Mouse (Mus musculus) gastrocnemius, adult 2 months (tissue): ENCODE measurements at regions not wholly inside any gene's neighbourhood (a gene's known extent, or its start where the extent isn't known, plus 50 kb on each side); places are given as distances from the start of the nearest gene placed in this dataset.

Experiments
- DNase-seq: peaks from one replicate; pipeline ENCODE4 v3.0.0; 2022
- H3K27ac ChIP-seq: fragments of 200-600 bp; 2 replicates; pipeline ENCODE4 v1.8.1; 2022; ENCODE audit warnings: mild to moderate bottlenecking
- H3K4me3 ChIP-seq: fragments of 200-600 bp; 2 replicates; pipeline ENCODE4 v1.8.1; 2022; ENCODE audit warnings: mild to moderate bottlenecking, moderate library complexity
- CTCF ChIP-seq: fragments of 200-600 bp; IDR thresholded peaks from 2 replicates; pipeline ENCODE4 v1.8.1; 2022; ENCODE audit warnings: antibody characterized with exemption, mild to moderate bottlenecking, moderate library complexity
- intact Hi-C: fragments of 180-260 bp; cut with DNase I; formaldehyde crosslinking; loops from one replicate; pipeline ENCODE4 v1.15.1; 2025

DNA sequence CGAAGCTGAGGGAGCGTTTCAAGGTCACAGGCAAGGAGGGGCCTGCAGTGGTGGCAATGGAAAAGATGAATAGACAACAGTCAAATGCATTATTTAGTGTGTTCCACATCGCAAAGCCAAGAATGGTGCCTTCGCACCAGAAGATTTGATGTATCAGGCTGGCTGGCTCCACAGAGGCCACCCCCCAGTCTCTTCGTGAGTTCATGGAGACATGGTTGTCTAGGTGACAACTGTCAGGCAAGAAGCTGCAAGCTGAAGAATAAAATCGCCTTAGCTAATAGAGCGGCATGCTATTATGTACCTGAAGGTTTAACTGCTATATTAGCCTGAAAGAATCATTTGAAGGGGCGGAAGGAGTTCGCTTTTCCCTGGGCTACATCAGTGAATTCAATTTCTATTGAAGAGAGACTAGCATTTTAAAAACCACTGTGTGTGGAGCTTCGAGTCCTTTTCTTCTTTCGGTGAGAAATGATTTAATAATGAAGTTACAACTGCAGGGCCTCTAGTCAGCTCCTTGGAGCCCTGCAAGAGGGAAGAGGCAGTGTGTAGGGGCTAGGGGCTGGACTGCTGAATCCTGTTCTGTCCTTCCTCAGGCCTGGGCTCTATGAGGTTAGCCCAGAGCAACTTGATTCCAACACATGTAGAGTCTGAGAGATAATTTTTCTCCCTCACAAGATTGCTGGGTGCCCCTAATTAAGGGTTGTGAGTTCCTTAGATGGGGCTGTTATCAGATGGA lies 169.1 kb downstream of the Mid1ip1 start:
- no peak for TF ChIP-seq CTCF
- Histone ChIP-seq H3K4me3 (no peak overlapping the region), H3K27ac (no peak overlapping the region)
- intact Hi-C loops, result no loop called here
- no peak for DNase-seq

GRCm38 (mm10) chrX:10892815-10893214 lies 178.0 kb downstream of the Mid1ip1 start:
- DNase-seq, result no peak
- H3K27ac ChIP-seq, result no peak overlapping the region
- no peak overlapping the region for H3K4me3 ChIP-seq
- intact Hi-C loops, result no loop called here
- TF ChIP-seq CTCF, result no peak

- DNase-seq, result no peak
- TF ChIP-seq CTCF, result no peak
- Histone ChIP-seq H3K4me3 (no peak overlapping the region), H3K27ac (no peak overlapping the region)
- intact Hi-C loops, result no loop called here
Observed at GRCm38 (mm10) chrX:10896193-10896955, 181.6 kb downstream of the Mid1ip1 start.

DNA sequence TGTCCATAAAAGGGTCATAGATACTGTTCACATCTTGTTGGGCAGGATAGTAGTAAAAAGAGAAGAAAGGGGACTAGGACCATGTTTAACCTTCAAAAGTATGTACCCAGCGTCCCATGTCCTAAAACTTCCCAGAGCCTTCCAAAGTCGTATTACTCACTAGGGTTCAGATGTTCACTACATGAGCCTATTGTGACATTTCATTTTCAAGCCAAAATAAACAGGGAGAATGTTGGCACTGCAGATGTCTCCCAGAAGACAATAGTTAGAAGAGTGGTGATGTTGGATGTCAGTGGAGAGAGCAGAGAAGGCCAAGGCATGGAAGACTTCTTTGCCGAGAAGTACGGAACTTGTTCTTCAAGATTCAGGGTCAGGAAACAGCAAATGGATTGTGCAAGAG lies 187.9 kb downstream of the Mid1ip1 start:
- intact Hi-C loops, result no loop called here
- DNase-seq, result no peak
- TF ChIP-seq CTCF, result no peak
- H3K27ac ChIP-seq, result no peak overlapping the region
- no peak overlapping the region for H3K4me3 ChIP-seq

DNA sequence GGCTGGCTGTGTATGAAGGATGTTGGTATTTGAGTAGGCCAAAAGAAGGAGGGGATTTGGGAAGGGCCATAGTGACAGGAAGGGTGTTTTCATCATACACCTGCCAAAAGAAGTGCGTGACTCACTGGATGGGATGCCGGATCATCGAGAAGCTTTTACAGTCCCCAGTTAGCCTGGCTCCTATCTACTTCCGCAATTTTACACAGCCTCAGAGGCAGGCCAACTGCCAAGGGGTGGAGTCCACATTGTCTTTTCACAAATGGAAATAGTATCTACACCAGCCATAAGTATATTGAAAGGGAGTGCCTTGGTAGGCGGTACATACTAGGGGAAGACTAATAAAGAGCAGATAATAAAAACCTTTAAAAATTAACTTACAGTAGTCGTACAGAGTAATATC lies 189.3 kb downstream of the Mid1ip1 start:
- peak; percentile 19 for DNase-seq
- Histone ChIP-seq H3K27ac (no peak overlapping the region), H3K4me3 (no peak overlapping the region)
- intact Hi-C loops, result no loop called here
- TF ChIP-seq CTCF, result no peak

GRCm38 (mm10) chrX:10904889-10905288 lies 190.1 kb downstream of the Mid1ip1 start:
- intact Hi-C loops, result no loop called here

DNA sequence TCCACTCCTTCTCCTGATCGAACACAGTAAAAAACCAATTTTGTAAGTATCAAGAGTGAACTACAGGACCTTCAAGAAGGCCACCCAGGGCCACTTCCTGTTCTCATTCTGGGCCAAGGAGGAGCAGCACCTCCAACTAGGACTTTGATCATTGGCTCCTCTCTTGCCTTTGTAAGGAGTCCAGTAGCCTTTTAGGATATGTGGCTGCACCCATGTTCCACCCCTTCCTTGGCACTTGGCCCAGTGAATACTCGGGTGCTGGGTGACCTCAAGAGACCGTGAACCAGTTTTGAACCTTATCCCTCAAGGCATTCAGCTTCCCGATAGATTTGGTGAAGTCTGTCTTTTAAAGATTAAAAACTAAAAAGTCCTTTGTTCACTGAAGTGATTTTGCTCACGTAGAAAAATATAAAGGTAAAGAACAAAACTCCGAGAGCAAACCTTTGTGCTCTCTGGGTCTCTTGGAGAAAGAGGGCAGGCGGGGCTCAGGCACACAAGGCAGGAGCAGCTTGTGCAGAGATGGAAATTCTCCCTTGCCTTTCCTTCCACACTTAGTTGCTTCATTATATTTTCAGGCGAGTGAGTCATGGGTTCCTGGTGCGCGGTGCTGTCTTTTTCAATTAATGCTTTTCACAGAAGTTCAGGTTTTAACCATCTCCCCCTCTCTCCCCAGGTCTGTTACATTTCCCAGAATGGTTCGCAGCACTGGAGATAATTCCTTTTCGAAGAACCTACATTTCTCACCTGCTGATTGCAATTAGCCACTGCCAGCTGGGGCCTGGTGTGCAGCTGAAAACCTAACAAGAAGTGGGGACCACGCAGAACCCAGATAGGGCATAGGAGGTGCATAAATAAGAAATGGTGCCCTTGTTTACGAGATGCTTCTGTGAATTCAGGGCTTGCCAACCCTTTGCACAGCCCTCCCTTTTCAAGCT lies 196.6 kb downstream of the Mid1ip1 start:
- no peak for DNase-seq
- intact Hi-C loops, result no loop called here
- no peak for TF ChIP-seq CTCF
- Histone ChIP-seq H3K4me3 (no peak overlapping the region), H3K27ac (no peak overlapping the region)

More at GRCm38 (mm10) chrX:10904889-10905288, 190.1 kb downstream of the Mid1ip1 start:
- H3K4me3 ChIP-seq, result no peak overlapping the region
- H3K27ac ChIP-seq, result no peak overlapping the region
- no peak for TF ChIP-seq CTCF
- DNase-seq, result no peak
